Mouse (Mus musculus): ENCODE measurements around the gene Stat4.

DNA sequence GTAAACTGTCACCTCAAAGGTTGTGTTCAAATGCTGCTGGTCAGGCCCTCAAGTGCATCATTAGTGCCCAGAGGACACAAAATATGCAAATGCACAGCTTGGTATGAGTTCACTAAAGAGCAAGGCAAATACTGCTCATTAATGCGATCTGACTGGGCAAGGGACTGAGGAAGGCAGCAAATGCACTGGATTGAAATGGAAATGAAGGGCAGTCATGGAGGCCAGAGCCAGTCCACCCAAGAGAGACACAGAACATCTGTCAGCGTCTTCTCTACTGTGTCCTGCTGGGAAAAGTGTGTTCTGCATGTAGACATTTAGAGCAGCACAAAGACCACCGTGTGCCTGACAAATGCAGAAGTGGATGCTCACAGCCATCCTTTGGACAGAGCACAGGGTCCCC lies 64.6 kb downstream of the Stat4 start:
- TF ChIP-seq POLR2A (IDR thresholded peaks at IDR 0.05; ENCODE audit: low read depth, low read length), result no peak
- no peak for TF ChIP-seq CTCF (conservative IDR thresholded peaks at IDR 0.05; ENCODE audit: insufficient read depth, insufficient read length, low read depth, low read length)
